Mouse (Mus musculus): ENCODE results near the gene Bcorl1. TPM values are rescaled to one million over a fixed set of nuclear protein-coding genes. Genes with fewer than 3 reads are reported as not detected.

The Bcorl1 gene
- polyA plus RNA-seq (2014; fragmentation: Nextera tagmentation; extraction: Ambion mirVana), result 7.9 and 8.1 TPM in 2 replicates

GRCm38 (mm10) chrX:48341141-48341540, at the start of gene Bcorl1:
Gene Bcorl1 (plus strand): TSS chrX:48341358.
- H3K9me3 ChIP-seq (ENCODE audit: control insufficient read depth, low read length), result no peaks in the 10 kb centered on the region
- peak within 1 kb of the TSS; percentile 71 for H3K4me2 ChIP-seq (ENCODE audit: low read depth, low read length, severe bottlenecking)
- H3K27me3 ChIP-seq (ENCODE audit: control insufficient read depth, insufficient read depth, low read length), result no peaks in the 10 kb centered on the region
- peak within 1 kb of the TSS; percentile 46 for H3K4me3 ChIP-seq (ENCODE audit: low read depth, low read length)
- 16% methylated on average over 11 of the region's 33 CpGs for WGBS
- peak within 1 kb of the TSS; percentile 58 for H3K9ac ChIP-seq (ENCODE audit: low read length)
- ATAC-seq (replicated peaks; ENCODE audit: low FRiP score) (peak; percentile 17; the same call in 1 of the 2 replicates), DNase-seq (ENCODE audit: low spot score) (peak; percentile 78)
- no peak within 1 kb of the TSS for H3K27ac ChIP-seq (ENCODE audit: low read depth, low read length)
- 0 out of 2 replicates have a peak, but pooled peaks cover 2% of the 10 kb centered on the region for H3K4me1 ChIP-seq (replicated peaks; ENCODE audit: control insufficient read depth, insufficient read depth, low read length)
- no peaks in the 10 kb centered on the region for H3K36me3 ChIP-seq (ENCODE audit: control insufficient read depth, insufficient read depth, low read length)

- no peak for ATAC-seq (replicated peaks; ENCODE audit: low FRiP score)
- WGBS, result 21% methylated on average over 3 of the region's 3 CpGs
These were observed 49.7 kb upstream of the Bcorl1 start for GRCm38 (mm10) chrX:48291413-48291812.

GRCm38 (mm10) chrX:48305356-48305755, 35.8 kb upstream of the Bcorl1 start:
- DNase-seq (ENCODE audit: low spot score), result no peak
- no peak overlapping the region for H3K9ac ChIP-seq (ENCODE audit: low read length)
- no peaks in the 10 kb centered on the region for H3K27me3 ChIP-seq (ENCODE audit: control insufficient read depth, insufficient read depth, low read length)
- no peak overlapping the region for H3K4me3 ChIP-seq (ENCODE audit: low read depth, low read length)
- no peaks in the 10 kb centered on the region for H3K4me1 ChIP-seq (replicated peaks; ENCODE audit: control insufficient read depth, insufficient read depth, low read length)
- 82% methylated on average over 4 of the region's 4 CpGs for WGBS
- no peaks in the 10 kb centered on the region for H3K36me3 ChIP-seq (ENCODE audit: control insufficient read depth, insufficient read depth, low read length)
- no peaks in the 10 kb centered on the region for H3K9me3 ChIP-seq (ENCODE audit: control insufficient read depth, low read length)
- H3K4me2 ChIP-seq (ENCODE audit: low read depth, low read length, severe bottlenecking), result no peak overlapping the region
- no peak overlapping the region for H3K27ac ChIP-seq (ENCODE audit: low read depth, low read length)
- ATAC-seq (replicated peaks; ENCODE audit: low FRiP score), result no peak

More at GRCm38 (mm10) chrX:48291413-48291812, 49.7 kb upstream of the Bcorl1 start:
- no peak for DNase-seq (ENCODE audit: low spot score)
- Histone ChIP-seq H3K36me3 (ENCODE audit: control insufficient read depth, insufficient read depth, low read length) (no peaks in the 10 kb centered on the region), H3K9me3 (ENCODE audit: control insufficient read depth, low read length) (no peaks in the 10 kb centered on the region), H3K27ac (ENCODE audit: low read depth, low read length) (no peak overlapping the region), H3K4me2 (ENCODE audit: low read depth, low read length, severe bottlenecking) (no peak overlapping the region), H3K4me1 (replicated peaks; ENCODE audit: control insufficient read depth, insufficient read depth, low read length) (no peaks in the 10 kb centered on the region), H3K9ac (ENCODE audit: low read length) (no peak overlapping the region), H3K27me3 (ENCODE audit: control insufficient read depth, insufficient read depth, low read length) (no peaks in the 10 kb centered on the region; the same call in 1 of the 2 replicates), H3K4me3 (ENCODE audit: low read depth, low read length) (no peak overlapping the region)

GRCm38 (mm10) chrX:48310706-48311517, 30.2 kb upstream of the Bcorl1 start:
- no peaks in the 10 kb centered on the region; the same call in 1 of the 2 replicates for H3K27me3 ChIP-seq (ENCODE audit: control insufficient read depth, insufficient read depth, low read length)
- no peaks in the 10 kb centered on the region for H3K9me3 ChIP-seq (ENCODE audit: control insufficient read depth, low read length)
- H3K9ac ChIP-seq (ENCODE audit: low read length), result no peak overlapping the region; the same call in none of the 2 replicates
- 27% methylated on average over 25 of the region's 26 CpGs for WGBS
- no peak for ATAC-seq (replicated peaks; ENCODE audit: low FRiP score)
- H3K27ac ChIP-seq (ENCODE audit: low read depth, low read length), result no peak overlapping the region
- 0 out of 2 replicates have a peak overlapping the region, but pooled peaks have one; percentile 2 for H3K4me3 ChIP-seq (ENCODE audit: low read depth, low read length)
- no peaks in the 10 kb centered on the region for H3K36me3 ChIP-seq (ENCODE audit: control insufficient read depth, insufficient read depth, low read length)
- no peaks in the 10 kb centered on the region for H3K4me1 ChIP-seq (replicated peaks; ENCODE audit: control insufficient read depth, insufficient read depth, low read length)
- H3K4me2 ChIP-seq (ENCODE audit: low read depth, low read length, severe bottlenecking), result peak overlapping the region; percentile 28
- peak; percentile 52 for DNase-seq (ENCODE audit: low spot score)

GRCm38 (mm10) chrX:48311727-48312126, 29.4 kb upstream of the Bcorl1 start:
- no peak overlapping the region for H3K9ac ChIP-seq (ENCODE audit: low read length)
- no peak overlapping the region for H3K27ac ChIP-seq (ENCODE audit: low read depth, low read length)
- H3K4me2 ChIP-seq (ENCODE audit: low read depth, low read length, severe bottlenecking), result no peak overlapping the region
- ATAC-seq (replicated peaks; ENCODE audit: low FRiP score), result no peak
- WGBS, result 74% methylated on average over 5 of the region's 5 CpGs
- H3K27me3 ChIP-seq (ENCODE audit: control insufficient read depth, insufficient read depth, low read length), result no peaks in the 10 kb centered on the region; the same call in 1 of the 2 replicates
- H3K4me3 ChIP-seq (ENCODE audit: low read depth, low read length), result no peak overlapping the region
- no peaks in the 10 kb centered on the region for H3K36me3 ChIP-seq (ENCODE audit: control insufficient read depth, insufficient read depth, low read length)
- no peaks in the 10 kb centered on the region for H3K9me3 ChIP-seq (ENCODE audit: control insufficient read depth, low read length)
- no peak for DNase-seq (ENCODE audit: low spot score)
- no peaks in the 10 kb centered on the region for H3K4me1 ChIP-seq (replicated peaks; ENCODE audit: control insufficient read depth, insufficient read depth, low read length)

GRCm38 (mm10) chrX:48314530-48315079, 26.6 kb upstream of the Bcorl1 start:
- WGBS, result 11% methylated on average over 27 of the region's 33 CpGs
- Histone ChIP-seq H3K4me3 (ENCODE audit: low read depth, low read length) (peak overlapping the region; percentile 34), H3K27me3 (ENCODE audit: control insufficient read depth, insufficient read depth, low read length) (no peaks in the 10 kb centered on the region; the same call in 1 of the 2 replicates), H3K9me3 (ENCODE audit: control insufficient read depth, low read length) (no peaks in the 10 kb centered on the region), H3K4me2 (ENCODE audit: low read depth, low read length, severe bottlenecking) (peak overlapping the region; percentile 42), H3K36me3 (ENCODE audit: control insufficient read depth, insufficient read depth, low read length) (no peaks in the 10 kb centered on the region), H3K4me1 (replicated peaks; ENCODE audit: control insufficient read depth, insufficient read depth, low read length) (no peaks in the 10 kb centered on the region), H3K9ac (ENCODE audit: low read length) (peak overlapping the region; percentile 50), H3K27ac (ENCODE audit: low read depth, low read length) (no peak overlapping the region)
- DNase-seq (ENCODE audit: low spot score) (peak; percentile 86), ATAC-seq (replicated peaks; ENCODE audit: low FRiP score) (peak; percentile 84)

GRCm38 (mm10) chrX:48317444-48317843, 23.7 kb upstream of the Bcorl1 start:
- no peak for ATAC-seq (replicated peaks; ENCODE audit: low FRiP score)
- no peak overlapping the region for H3K4me2 ChIP-seq (ENCODE audit: low read depth, low read length, severe bottlenecking)
- H3K27ac ChIP-seq (ENCODE audit: low read depth, low read length), result no peak overlapping the region
- H3K9ac ChIP-seq (ENCODE audit: low read length), result no peak overlapping the region
- H3K4me1 ChIP-seq (replicated peaks; ENCODE audit: control insufficient read depth, insufficient read depth, low read length), result no peaks in the 10 kb centered on the region
- H3K36me3 ChIP-seq (ENCODE audit: control insufficient read depth, insufficient read depth, low read length), result no peaks in the 10 kb centered on the region
- H3K27me3 ChIP-seq (ENCODE audit: control insufficient read depth, insufficient read depth, low read length), result no peaks in the 10 kb centered on the region
- DNase-seq (ENCODE audit: low spot score), result no peak
- 61% methylated on average over 3 of the region's 3 CpGs for WGBS
- no peak overlapping the region for H3K4me3 ChIP-seq (ENCODE audit: low read depth, low read length)
- H3K9me3 ChIP-seq (ENCODE audit: control insufficient read depth, low read length), result no peaks in the 10 kb centered on the region

- Histone ChIP-seq H3K4me2 (ENCODE audit: low read depth, low read length, severe bottlenecking) (no peak overlapping the region), H3K36me3 (ENCODE audit: control insufficient read depth, insufficient read depth, low read length) (no peaks in the 10 kb centered on the region), H3K9me3 (ENCODE audit: control insufficient read depth, low read length) (no peaks in the 10 kb centered on the region), H3K27me3 (ENCODE audit: control insufficient read depth, insufficient read depth, low read length) (no peaks in the 10 kb centered on the region), H3K27ac (ENCODE audit: low read depth, low read length) (no peak overlapping the region), H3K4me1 (replicated peaks; ENCODE audit: control insufficient read depth, insufficient read depth, low read length) (no peaks in the 10 kb centered on the region), H3K4me3 (ENCODE audit: low read depth, low read length) (no peak overlapping the region), H3K9ac (ENCODE audit: low read length) (no peak overlapping the region)
- no peak for DNase-seq (ENCODE audit: low spot score)
- ATAC-seq (replicated peaks; ENCODE audit: low FRiP score), result no peak
- 26% methylated on average over 9 of the region's 9 CpGs for WGBS
These were observed 23.0 kb upstream of the Bcorl1 start for GRCm38 (mm10) chrX:48318194-48318593.

Measured in forebrain, embryonic 11.5 days (tissue).